Mouse (Mus musculus): ENCODE data around the gene Arl5b.

GRCm38 (mm10) chr2:15067091-15067490 is 17.9 kb downstream of the Arl5b start:
- TF ChIP-seq POLR2A (IDR thresholded peaks at IDR 0.05; ENCODE audit: borderline replicate concordance, extremely low read depth, insufficient read depth, insufficient read length, poor library complexity, severe bottlenecking) (no peak), CTCF (IDR thresholded peaks at IDR 0.05; ENCODE audit: borderline replicate concordance, extremely low read depth, insufficient read depth, insufficient read length) (no peak)

All from brain, embryonic 14.5 days (tissue).